ENCODE assay signal across 11 mouse cellular contexts in genomic region chr5:107941222-107941621, GRCm38 (mm10). TPM values are rescaled to one million over a fixed set of nuclear protein-coding genes. Genes with fewer than 3 reads are reported as not detected.
DNase-seq lines count a peak whose midpoint lies in the region; ATAC-seq and TF ChIP-seq lines count a peak whose summit lies in the region.
"Had no signal": no experiment of that assay in that cellular context is flagged by ENCODE, and none has a peak within 500 bp of the region (broad histone marks: within the 10 kb centered on the region; RNA-seq: fewer than 3 reads in every experiment).

No protein-coding gene starts in this region.

- H3K4me2 ChIP-seq in forebrain, embryonic 15.5 days (replicated peaks), result no peak overlapping the region
- no peak overlapping the region for H3K4me2 ChIP-seq in forebrain, embryonic 11.5 days (ENCODE audit: low read depth, low read length, severe bottlenecking)
- H3K4me2 ChIP-seq: limb, embryonic 12.5 days; neural tube, embryonic 12.5 days had no signal

- no peak overlapping the region for H3K9ac ChIP-seq in forebrain, embryonic 15.5 days (replicated peaks)
- H3K9ac ChIP-seq in forebrain, embryonic 11.5 days (ENCODE audit: low read length), result no peak overlapping the region
- H3K9ac ChIP-seq: limb, embryonic 12.5 days; neural tube, embryonic 12.5 days had no signal

- TF ChIP-seq POLR2A in bone marrow, adult 2 months (IDR thresholded peaks at IDR 0.05; ENCODE audit: borderline replicate concordance, control insufficient read depth, low read depth, low read length), result no peak

- no peaks in the 10 kb centered on the region for H3K27me3 ChIP-seq in forebrain, embryonic 15.5 days
- H3K27me3 ChIP-seq in forebrain, embryonic 11.5 days (ENCODE audit: control insufficient read depth, insufficient read depth, low read length), result no peaks in the 10 kb centered on the region
- H3K27me3 ChIP-seq: limb, embryonic 12.5 days; neural tube, embryonic 12.5 days had no signal

- no peaks in the 10 kb centered on the region for H3K36me3 ChIP-seq in forebrain, embryonic 15.5 days
- H3K36me3 ChIP-seq in forebrain, embryonic 11.5 days (ENCODE audit: control insufficient read depth, insufficient read depth, low read length), result no peaks in the 10 kb centered on the region
- H3K36me3 ChIP-seq: limb, embryonic 12.5 days; neural tube, embryonic 12.5 days had no signal

- no peaks in the 10 kb centered on the region for H3K4me1 ChIP-seq in forebrain, embryonic 15.5 days
- H3K4me1 ChIP-seq in forebrain, embryonic 11.5 days (replicated peaks; ENCODE audit: control insufficient read depth, insufficient read depth, low read length), result no peaks in the 10 kb centered on the region
- peaks cover 3% of the 10 kb centered on the region for H3K4me1 ChIP-seq in bone marrow, adult 2 months (ENCODE audit: control insufficient read depth, insufficient read depth, low read length)
- H3K4me1 ChIP-seq: limb, embryonic 12.5 days; neural tube, embryonic 12.5 days had no signal

- H3K4me3 ChIP-seq in forebrain, embryonic 15.5 days, result no peak overlapping the region
- H3K4me3 ChIP-seq in forebrain, embryonic 11.5 days (ENCODE audit: low read depth, low read length), result no peak overlapping the region
- no peak overlapping the region for H3K4me3 ChIP-seq in bone marrow, adult 2 months (replicated peaks; ENCODE audit: control insufficient read depth, low read depth, low read length)
- H3K4me3 ChIP-seq: limb, embryonic 12.5 days; neural tube, embryonic 12.5 days had no signal

- DNase-seq in forebrain, embryonic 11.5 days (ENCODE audit: low spot score), result no peak
- peak; percentile 75 for DNase-seq in kidney, postnatal 14 days
- DNase-seq in naive thymus-derived CD4-positive, alpha-beta T cell, adult 2 months (ENCODE audit: low read depth), result peak; percentile 62
- DNase-seq in left cerebral cortex, postnatal 36 days (ENCODE audit: low spot score in 2 of 2), result no peak
- DNase-seq in frontal cortex, postnatal 25 days (ENCODE audit: low spot score in 2 of 2), result no peak
- no peak for DNase-seq in thymus, postnatal 36 days

- 35% methylated on average over 6 of the region's 6 CpGs for WGBS in forebrain, embryonic 15.5 days
- 44% methylated on average over 6 of the region's 6 CpGs for WGBS in forebrain, embryonic 11.5 days
- WGBS in bone marrow, adult 2 months, result 35% methylated on average over 6 of the region's 6 CpGs

- 0 out of 2 replicates have a peak, but pooled peaks have one; percentile 29 for ATAC-seq in forebrain, embryonic 15.5 days (replicated peaks)
- ATAC-seq in forebrain, embryonic 11.5 days (replicated peaks; ENCODE audit: low FRiP score), result no peak
- ATAC-seq: intestine, embryonic 16.5 days had no signal

- H3K9me3 ChIP-seq in forebrain, embryonic 15.5 days, result no peaks in the 10 kb centered on the region
- no peaks in the 10 kb centered on the region for H3K9me3 ChIP-seq in forebrain, embryonic 11.5 days (ENCODE audit: control insufficient read depth, low read length)
- H3K9me3 ChIP-seq: limb, embryonic 12.5 days; neural tube, embryonic 12.5 days had no signal

- TF ChIP-seq CTCF in bone marrow, adult 2 months (IDR thresholded peaks at IDR 0.05; ENCODE audit: control insufficient read depth, insufficient read depth, low read length), result no peak

- H3K27ac ChIP-seq in forebrain, embryonic 15.5 days (replicated peaks), result no peak overlapping the region
- H3K27ac ChIP-seq in forebrain, embryonic 11.5 days (ENCODE audit: low read depth, low read length), result no peak overlapping the region
- 0 out of 2 replicates have a peak overlapping the region, but pooled peaks have one; percentile 24 for H3K27ac ChIP-seq in bone marrow, adult 2 months (ENCODE audit: control insufficient read depth, insufficient read depth, low read depth, low read length, poor library complexity)
- H3K27ac ChIP-seq: limb, embryonic 12.5 days; neural tube, embryonic 12.5 days had no signal

- intact Hi-C loops in left cerebral cortex, postnatal 36 days (cut with DNase I), result no loop called here

RNA-seq across cellular contexts. Expression of gene Rpl5, which starts 40.9 kb away (rescaled TPM):
- polyA plus RNA-seq in forebrain, embryonic 15.5 days (2015; fragmentation: Nextera tagmentation; extraction: Ambion mirVana), result 69.9 and 71.3 TPM in 2 replicates
- 83.2 and 84.4 TPM in 2 replicates for polyA plus RNA-seq in forebrain, embryonic 11.5 days (2014; fragmentation: Nextera tagmentation; extraction: Ambion mirVana)
- polyA plus RNA-seq in bone marrow, adult 2 months (2011; ENCODE audit: insufficient read depth, insufficient read length, low replicate concordance, missing spikeins), result 31.5 and 104 TPM in 2 replicates
- total RNA-seq in left cerebral cortex, postnatal 36 days (2021), result 10 to 100 TPM; 51.5 to 67.5 TPM

RNA-seq across cellular contexts. Expression of gene Fam69a, which starts 45.7 kb away (rescaled TPM):
- polyA plus RNA-seq in forebrain, embryonic 15.5 days (2015; fragmentation: Nextera tagmentation; extraction: Ambion mirVana), result 31.5 and 31.9 TPM in 2 replicates
- polyA plus RNA-seq in forebrain, embryonic 11.5 days (2014; fragmentation: Nextera tagmentation; extraction: Ambion mirVana), result 18.1 and 21.7 TPM in 2 replicates
- polyA plus RNA-seq in bone marrow, adult 2 months (2011; ENCODE audit: insufficient read depth, insufficient read length, low replicate concordance, missing spikeins), result 13.5 and 14.2 TPM in 2 replicates
- total RNA-seq in left cerebral cortex, postnatal 36 days (2021), result 10 to 100 TPM; 26.2 to 33.0 TPM

Comparison
In these comparisons a context has a peak if more than half of its experiments do, and no peak if none do; other contexts are left out.
1. DNase-seq: peak in kidney, postnatal 14 days (single experiment) and naive thymus-derived CD4-positive, alpha-beta T cell, adult 2 months (single experiment); none in forebrain, embryonic 11.5 days (single experiment), left cerebral cortex, postnatal 36 days (0 of 2), frontal cortex, postnatal 25 days (0 of 2) and thymus, postnatal 36 days (0 of 2).